Mouse (Mus musculus): ENCODE measurements around the gene Ugt1a6b. TPM values are rescaled to one million over a fixed set of nuclear protein-coding genes. Genes with fewer than 3 reads are reported as not detected.
A peak's percentile ranks its signal among the peaks of the same experiment; 100 is the strongest.

The Ugt1a6b gene
- polyA plus RNA-seq, 1 experiment from 2014 or later = not detected

DNA sequence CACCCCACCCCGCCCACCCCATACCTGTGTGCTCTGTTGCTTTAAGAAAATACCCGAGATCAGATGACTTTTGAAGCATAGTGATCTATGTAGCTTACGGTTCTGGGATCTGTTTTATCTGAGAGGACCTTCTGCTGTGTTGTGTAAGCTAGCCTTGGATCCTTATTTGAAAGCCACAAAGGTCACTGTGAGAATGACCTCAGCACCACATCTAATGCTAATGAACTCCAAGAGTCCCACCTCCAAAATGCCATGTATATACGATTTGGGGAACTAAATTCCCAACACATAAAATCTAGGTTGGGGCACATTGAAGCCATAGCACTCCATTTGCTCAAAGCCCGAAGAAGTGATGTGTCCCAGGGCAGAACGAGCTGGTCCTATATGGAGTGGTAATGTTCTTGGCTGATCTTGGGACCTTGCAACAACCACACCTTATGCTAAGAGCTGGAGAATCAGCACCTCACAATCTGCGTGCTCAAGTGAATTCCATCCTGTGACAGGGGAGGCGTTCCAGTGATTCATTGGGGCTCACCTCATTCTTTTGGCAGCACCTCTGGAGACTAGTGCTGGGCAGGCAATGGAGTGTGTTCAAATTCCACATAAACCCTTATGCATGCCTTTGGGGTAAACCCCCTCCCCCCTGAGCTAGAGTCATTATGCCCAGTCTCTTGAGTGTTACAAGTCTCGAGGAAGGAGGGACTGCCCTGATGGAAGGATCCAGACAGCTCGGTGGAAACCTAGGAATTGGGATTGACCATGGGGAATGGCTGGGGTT is 154.0 kb downstream of the Ugt1a6b start:
- WGBS = 79% methylated on average over 10 of the region's 10 CpGs
- Histone ChIP-seq H3K27me3 (ENCODE audit: control insufficient read depth, insufficient read depth, low read length) (no peaks in the 10 kb centered on the region), H3K4me2 (replicated peaks; ENCODE audit: low read depth, low read length) (no peak overlapping the region), H3K9ac (ENCODE audit: low read depth, low read length) (no peak overlapping the region), H3K27ac (ENCODE audit: low read depth, low read length) (no peak overlapping the region), H3K9me3 (ENCODE audit: control insufficient read depth, low read length) (peaks cover 45% of the 10 kb centered on the region), H3K4me1 (ENCODE audit: control insufficient read depth, insufficient read depth, low read length) (no peaks in the 10 kb centered on the region; the same call in 1 of the 2 replicates), H3K4me3 (ENCODE audit: low read length) (no peak overlapping the region), H3K36me3 (ENCODE audit: control insufficient read depth, insufficient read depth, low read length) (peaks cover 21% of the 10 kb centered on the region)
- ATAC-seq (ENCODE audit: low FRiP score, low TSS enrichment) = no peak

DNA sequence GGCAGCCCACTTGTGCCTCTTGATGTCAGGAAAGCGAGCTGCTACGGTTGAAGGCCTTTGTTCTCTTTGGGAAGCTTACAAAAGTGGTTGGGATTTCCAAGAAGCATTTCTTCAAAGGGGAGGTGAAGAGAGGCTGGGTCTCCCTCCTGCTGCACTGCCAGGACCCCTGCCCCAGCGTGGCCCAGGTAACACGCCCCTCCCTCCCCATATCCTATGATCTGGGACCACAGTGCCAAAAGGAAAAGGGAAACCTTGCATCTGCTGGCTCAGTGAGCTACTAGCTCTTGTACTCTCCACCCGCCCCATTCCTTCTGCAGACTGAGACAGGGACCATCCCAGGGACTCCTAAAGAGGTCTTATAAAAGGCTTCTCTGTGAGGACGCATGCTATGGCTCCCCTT is 154.6 kb downstream of the Ugt1a6b start:
- H3K9me3 ChIP-seq (ENCODE audit: control insufficient read depth, low read length) = peaks cover 39% of the 10 kb centered on the region
- 83% methylated on average over 6 of the region's 6 CpGs for WGBS

DNA sequence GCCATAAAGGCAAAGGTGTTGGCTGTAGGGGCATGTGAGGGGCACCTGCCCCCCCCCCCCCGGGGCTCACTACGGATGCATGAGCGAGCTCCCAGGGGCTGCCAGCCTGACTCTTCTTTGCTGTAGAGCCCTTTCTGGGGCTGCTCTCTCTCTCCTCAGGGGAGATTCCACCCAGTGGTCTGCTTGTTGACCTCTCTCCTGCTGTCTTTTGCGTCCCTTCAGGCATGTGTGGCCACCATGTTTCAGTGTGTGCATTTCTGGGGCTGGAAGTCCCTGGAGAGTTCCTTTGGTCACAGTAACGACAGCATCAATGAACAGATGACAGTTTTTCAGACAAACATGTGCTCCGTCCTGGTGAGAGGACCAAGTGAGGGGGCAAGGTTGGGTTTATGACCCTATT is 155.3 kb downstream of the Ugt1a6b start:
- Histone ChIP-seq H3K27ac (ENCODE audit: low read depth, low read length) (no peak overlapping the region), H3K4me2 (replicated peaks; ENCODE audit: low read depth, low read length) (no peak overlapping the region), H3K9me3 (ENCODE audit: control insufficient read depth, low read length) (peaks cover 35% of the 10 kb centered on the region), H3K36me3 (ENCODE audit: control insufficient read depth, insufficient read depth, low read length) (peaks cover 33% of the 10 kb centered on the region), H3K4me1 (ENCODE audit: control insufficient read depth, insufficient read depth, low read length) (no peaks in the 10 kb centered on the region; the same call in 1 of the 2 replicates), H3K4me3 (ENCODE audit: low read length) (no peak overlapping the region), H3K27me3 (ENCODE audit: control insufficient read depth, insufficient read depth, low read length) (no peaks in the 10 kb centered on the region), H3K9ac (ENCODE audit: low read depth, low read length) (no peak overlapping the region)
- ATAC-seq (ENCODE audit: low FRiP score, low TSS enrichment) = no peak
- 70% methylated on average over 6 of the region's 6 CpGs for WGBS

More for the DNA sequence above, 154.6 kb downstream of the Ugt1a6b start:
- no peak for ATAC-seq (ENCODE audit: low FRiP score, low TSS enrichment)
- no peaks in the 10 kb centered on the region; the same call in 1 of the 2 replicates for H3K4me1 ChIP-seq (ENCODE audit: control insufficient read depth, insufficient read depth, low read length)
- no peak overlapping the region for H3K9ac ChIP-seq (ENCODE audit: low read depth, low read length)
- no peaks in the 10 kb centered on the region for H3K27me3 ChIP-seq (ENCODE audit: control insufficient read depth, insufficient read depth, low read length)
- H3K4me3 ChIP-seq (ENCODE audit: low read length) = no peak overlapping the region
- H3K36me3 ChIP-seq (ENCODE audit: control insufficient read depth, insufficient read depth, low read length) = peaks cover 27% of the 10 kb centered on the region
- no peak overlapping the region for H3K4me2 ChIP-seq (replicated peaks; ENCODE audit: low read depth, low read length)
- H3K27ac ChIP-seq (ENCODE audit: low read depth, low read length) = no peak overlapping the region

DNA sequence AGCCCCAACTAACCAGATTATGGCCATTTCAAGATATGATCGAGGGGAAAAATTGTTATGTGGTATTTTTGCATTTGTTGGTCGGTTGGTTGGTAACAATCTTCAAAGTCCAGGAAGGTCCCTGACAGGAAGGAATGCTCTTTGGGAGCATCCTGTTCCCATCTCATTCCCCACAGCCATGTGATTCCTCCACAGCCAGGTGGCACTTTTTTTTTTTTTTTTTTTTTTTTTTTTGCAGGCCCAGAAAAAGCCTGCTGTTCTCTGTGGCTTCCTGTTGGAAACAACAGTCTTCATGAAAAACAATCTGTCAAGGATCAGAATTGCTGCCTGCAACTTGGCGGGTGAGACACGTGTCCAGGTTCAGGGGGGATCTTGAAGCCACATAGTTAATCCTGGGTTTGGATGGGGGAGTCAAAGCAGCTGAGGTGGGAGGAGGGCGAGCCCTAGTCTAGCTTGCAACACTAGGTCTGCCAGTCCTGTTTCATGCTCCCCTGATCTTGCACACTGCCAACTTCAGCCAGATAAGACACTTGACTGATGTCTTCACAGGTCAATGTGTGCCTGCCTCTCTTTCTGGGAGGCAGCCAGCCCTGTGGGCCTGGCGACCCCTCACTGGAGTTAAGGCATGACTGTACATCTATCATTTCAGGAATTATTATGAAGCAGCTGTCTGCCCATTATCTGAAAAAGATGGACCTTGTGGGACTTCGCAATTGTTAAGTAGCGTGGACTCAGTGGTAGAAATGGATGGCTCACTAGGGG is 156.0 kb downstream of the Ugt1a6b start:
- Histone ChIP-seq H3K27ac (ENCODE audit: low read depth, low read length) (no peak overlapping the region), H3K36me3 (ENCODE audit: control insufficient read depth, insufficient read depth, low read length) (peaks cover 40% of the 10 kb centered on the region), H3K27me3 (ENCODE audit: control insufficient read depth, insufficient read depth, low read length) (no peaks in the 10 kb centered on the region), H3K4me1 (ENCODE audit: control insufficient read depth, insufficient read depth, low read length) (no peaks in the 10 kb centered on the region; the same call in 1 of the 2 replicates), H3K9me3 (ENCODE audit: control insufficient read depth, low read length) (peaks cover 29% of the 10 kb centered on the region), H3K4me2 (replicated peaks; ENCODE audit: low read depth, low read length) (no peak overlapping the region), H3K9ac (ENCODE audit: low read depth, low read length) (peak overlapping the region; percentile 1; the same call in 1 of the 2 replicates), H3K4me3 (ENCODE audit: low read length) (no peak overlapping the region)
- WGBS = 60% methylated on average over 8 of the region's 8 CpGs
- peak; percentile 10; the same call in 1 of the 2 replicates for ATAC-seq (ENCODE audit: low FRiP score, low TSS enrichment)

DNA sequence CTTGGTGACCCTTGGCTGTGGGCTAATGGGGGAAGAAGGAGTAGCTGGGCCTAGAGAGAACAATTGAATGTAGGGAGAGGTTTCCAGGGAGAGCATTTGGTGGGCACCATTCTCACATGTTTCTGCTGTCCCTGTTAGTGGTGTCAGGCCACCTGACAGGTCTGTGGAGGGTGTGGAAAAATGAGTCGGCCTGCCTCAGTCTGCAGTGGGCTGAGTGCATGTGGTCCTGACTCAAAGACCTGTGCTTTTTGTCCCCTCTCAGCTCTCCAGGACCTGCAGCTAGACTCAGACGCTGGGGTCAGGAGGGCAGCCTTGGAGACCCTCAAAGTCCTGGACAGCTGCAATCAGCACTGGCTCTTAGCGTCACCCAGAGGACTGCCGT is 156.6 kb downstream of the Ugt1a6b start:
- Histone ChIP-seq H3K36me3 (ENCODE audit: control insufficient read depth, insufficient read depth, low read length) (peaks cover 46% of the 10 kb centered on the region), H3K4me3 (ENCODE audit: low read length) (no peak overlapping the region), H3K27me3 (ENCODE audit: control insufficient read depth, insufficient read depth, low read length) (no peaks in the 10 kb centered on the region), H3K4me2 (replicated peaks; ENCODE audit: low read depth, low read length) (no peak overlapping the region), H3K4me1 (ENCODE audit: control insufficient read depth, insufficient read depth, low read length) (no peaks in the 10 kb centered on the region; the same call in 1 of the 2 replicates), H3K9me3 (ENCODE audit: control insufficient read depth, low read length) (peaks cover 26% of the 10 kb centered on the region), H3K9ac (ENCODE audit: low read depth, low read length) (no peak overlapping the region), H3K27ac (ENCODE audit: low read depth, low read length) (no peak overlapping the region)
- peak; percentile 7; the same call in 1 of the 2 replicates for ATAC-seq (ENCODE audit: low FRiP score, low TSS enrichment)
- WGBS = 73% methylated on average over 4 of the region's 4 CpGs

DNA sequence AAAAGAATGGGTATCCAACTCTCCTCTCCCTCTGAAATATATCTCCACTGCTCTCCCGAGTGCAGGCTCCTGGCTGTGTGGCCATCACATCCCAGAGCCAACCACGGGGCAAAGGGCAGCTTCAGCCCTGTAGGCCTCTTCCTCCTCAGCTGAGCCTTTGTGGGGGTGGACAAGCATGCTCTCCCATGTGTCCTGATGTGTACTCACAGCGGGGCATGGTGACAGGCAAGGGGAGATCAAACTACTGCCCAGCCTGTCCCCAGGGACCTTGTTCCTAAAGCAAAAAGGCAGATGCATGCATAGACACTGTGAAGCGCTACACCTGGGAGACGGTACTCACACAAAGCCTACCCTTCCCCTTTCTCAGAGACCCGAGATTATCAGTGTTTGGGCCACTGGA is 157.1 kb downstream of the Ugt1a6b start:
- 78% methylated on average over 6 of the region's 6 CpGs for whole genome bisulfite sequencing
- peaks cover 21% of the 10 kb centered on the region for H3K9me3 ChIP-seq (ENCODE audit: control insufficient read depth, low read length)
- no peak overlapping the region for H3K27ac ChIP-seq (ENCODE audit: low read depth, low read length)
- H3K4me3 ChIP-seq (ENCODE audit: low read length) = no peak overlapping the region
- H3K4me2 ChIP-seq (replicated peaks; ENCODE audit: low read depth, low read length) = no peak overlapping the region
- ATAC-seq (ENCODE audit: low FRiP score, low TSS enrichment) = peak; percentile 10; the same call in 1 of the 2 replicates
- no peak overlapping the region for H3K9ac ChIP-seq (ENCODE audit: low read depth, low read length)
- H3K36me3 ChIP-seq (ENCODE audit: control insufficient read depth, insufficient read depth, low read length) = peaks cover 51% of the 10 kb centered on the region
- no peaks in the 10 kb centered on the region; the same call in 1 of the 2 replicates for H3K4me1 ChIP-seq (ENCODE audit: control insufficient read depth, insufficient read depth, low read length)
- no peaks in the 10 kb centered on the region for H3K27me3 ChIP-seq (ENCODE audit: control insufficient read depth, insufficient read depth, low read length)

DNA sequence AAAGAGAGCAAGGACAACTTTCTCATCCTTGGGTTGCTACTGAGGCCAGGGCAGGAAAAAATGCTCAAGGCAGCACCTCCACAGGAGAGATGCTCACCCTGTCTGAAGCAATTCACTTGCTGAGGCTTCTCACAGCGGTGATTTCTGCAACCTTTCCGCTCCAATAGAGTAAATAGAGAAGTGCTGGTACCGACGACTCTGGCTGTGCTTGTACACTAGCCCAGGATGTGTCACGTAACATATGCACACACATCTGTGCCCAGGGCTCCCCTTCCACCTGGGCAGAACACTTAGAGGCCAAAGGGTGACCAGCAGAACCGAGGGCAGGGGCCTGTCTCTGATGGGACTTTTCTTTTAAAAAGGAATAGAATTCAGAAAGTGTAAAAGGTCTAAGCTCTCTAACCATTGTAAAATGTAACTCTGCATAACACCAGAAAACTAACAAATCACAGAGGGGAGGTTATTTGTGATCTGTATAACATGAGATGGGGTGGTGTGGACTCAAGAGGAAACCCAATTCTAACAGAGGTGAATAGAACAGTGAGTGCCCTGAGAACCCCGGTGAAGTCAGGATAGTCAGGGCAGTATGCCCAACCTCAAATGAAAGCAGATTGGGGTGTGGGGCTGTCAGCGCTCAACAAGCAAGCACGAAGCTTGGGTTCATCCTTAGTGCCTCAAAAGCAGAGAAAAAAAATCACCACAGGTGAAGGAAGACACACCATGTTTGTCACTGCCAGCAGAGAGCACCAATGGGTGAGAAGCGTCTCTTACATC is 157.7 kb downstream of the Ugt1a6b start:
- WGBS = 83% methylated on average over 10 of the region's 10 CpGs
- Histone ChIP-seq H3K9ac (ENCODE audit: low read depth, low read length) (no peak overlapping the region), H3K27ac (ENCODE audit: low read depth, low read length) (no peak overlapping the region), H3K9me3 (ENCODE audit: control insufficient read depth, low read length) (peaks cover 15% of the 10 kb centered on the region), H3K4me3 (ENCODE audit: low read length) (no peak overlapping the region), H3K4me1 (ENCODE audit: control insufficient read depth, insufficient read depth, low read length) (no peaks in the 10 kb centered on the region; the same call in 1 of the 2 replicates), H3K36me3 (ENCODE audit: control insufficient read depth, insufficient read depth, low read length) (peaks cover 58% of the 10 kb centered on the region), H3K4me2 (replicated peaks; ENCODE audit: low read depth, low read length) (no peak overlapping the region), H3K27me3 (ENCODE audit: control insufficient read depth, insufficient read depth, low read length) (no peaks in the 10 kb centered on the region)
- no peak for ATAC-seq (ENCODE audit: low FRiP score, low TSS enrichment)

DNA sequence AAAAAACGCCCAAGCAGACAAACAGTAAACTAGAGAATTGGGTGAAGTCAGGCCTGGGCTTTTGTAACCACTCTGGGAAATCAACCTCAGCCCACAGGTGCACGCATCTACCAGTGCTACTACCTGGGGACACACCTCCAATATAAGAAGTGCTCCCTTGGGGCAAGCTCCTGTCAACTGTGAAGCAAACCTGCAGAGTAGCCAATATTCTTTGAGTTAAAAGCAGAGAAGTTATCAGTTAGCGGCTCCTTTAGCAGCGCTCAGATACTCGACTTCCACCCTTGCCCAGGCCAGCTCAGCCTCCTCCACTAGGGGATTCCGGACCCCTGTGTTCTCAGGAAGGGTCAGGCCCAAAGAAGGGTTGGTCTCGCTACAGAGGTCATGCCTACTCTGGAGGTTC is 158.7 kb downstream of the Ugt1a6b start:
- 85% methylated on average over 7 of the region's 7 CpGs for WGBS
- ATAC-seq (ENCODE audit: low FRiP score, low TSS enrichment) = no peak

More for the DNA sequence above, 158.7 kb downstream of the Ugt1a6b start:
- Histone ChIP-seq H3K27me3 (ENCODE audit: control insufficient read depth, insufficient read depth, low read length) (no peaks in the 10 kb centered on the region), H3K4me1 (ENCODE audit: control insufficient read depth, insufficient read depth, low read length) (no peaks in the 10 kb centered on the region; the same call in 1 of the 2 replicates), H3K27ac (ENCODE audit: low read depth, low read length) (no peak overlapping the region), H3K9ac (ENCODE audit: low read depth, low read length) (no peak overlapping the region), H3K36me3 (ENCODE audit: control insufficient read depth, insufficient read depth, low read length) (peaks cover 67% of the 10 kb centered on the region), H3K4me3 (ENCODE audit: low read length) (no peak overlapping the region), H3K9me3 (ENCODE audit: control insufficient read depth, low read length) (peaks cover 10% of the 10 kb centered on the region; the same call in 1 of the 2 replicates), H3K4me2 (replicated peaks; ENCODE audit: low read depth, low read length) (no peak overlapping the region)
